Mouse (Mus musculus) heart, postnatal 0 days (tissue): ENCODE measurements around the gene Btbd11. TPM values are rescaled to one million over a fixed set of nuclear protein-coding genes. Genes with fewer than 3 reads are reported as not detected.
"Not testable (repeated sequence)": the region's sequence is repeated elsewhere in the genome, so short reads cannot be mapped to it uniquely, and the experiment has no call there.

Experiments
- ATAC-seq: fragments of 200-750 bp; cut with Nextera tagmentation; 2 replicates; pipeline ENCODE4 v1.8.0; 2017; ENCODE audit warnings: low read depth, moderate number of reproducible peaks, moderate library complexity; ENCODE audit not compliant: insufficient read depth
- DNase-seq: peaks from one replicate; pipeline ENCODE4 v3.0.0-alpha.2; 2016; ENCODE audit warnings: low spot score
- H3K27ac ChIP-seq: fragments of 300-500 bp; sonication (generic); 2 replicates; pipeline ENCODE4 v1.5.1; 2014; ENCODE audit warnings: low read depth, mild to moderate bottlenecking
- H3K27me3 ChIP-seq: fragments of 300-500 bp; sonication (generic); 2 replicates; pipeline ENCODE4 v1.6.1; 2014; ENCODE audit warnings: low read length, mixed read lengths; ENCODE audit not compliant: control insufficient read depth, insufficient read depth
- H3K36me3 ChIP-seq: fragments of 300-500 bp; sonication (generic); replicated peaks from 2 replicates; pipeline ENCODE4 v1.6.1; 2014; ENCODE audit warnings: low read length, mixed read lengths; ENCODE audit not compliant: control insufficient read depth, insufficient read depth
- H3K4me1 ChIP-seq: fragments of 300-500 bp; sonication (generic); 2 replicates; pipeline ENCODE4 v1.6.1; 2014; ENCODE audit warnings: antibody characterized with exemption; ENCODE audit not compliant: control insufficient read depth, insufficient read depth
- H3K4me2 ChIP-seq: fragments of 300-500 bp; sonication (generic); 2 replicates; pipeline ENCODE4 v1.6.1; 2014; ENCODE audit warnings: low read depth, mild to moderate bottlenecking, low read length, moderate library complexity
- H3K4me3 ChIP-seq: fragments of 300-500 bp; sonication (generic); 2 replicates; pipeline ENCODE4 v1.5.1; 2014; ENCODE audit warnings: low read depth, low read length
- H3K9ac ChIP-seq: fragments of 300-500 bp; sonication (generic); replicated peaks from 2 replicates; pipeline ENCODE4 v1.6.1; 2014; ENCODE audit warnings: low read depth, low read length, mixed read lengths
- H3K9me3 ChIP-seq: fragments of 300-500 bp; sonication (generic); replicated peaks from 2 replicates; pipeline ENCODE4 v1.6.1; 2016; ENCODE audit warnings: low read length; ENCODE audit not compliant: control insufficient read depth
- CTCF ChIP-seq: IDR thresholded peaks from 2 replicates; pipeline ENCODE4 v1.5.1; 2016; ENCODE audit warnings: antibody characterized with exemption, control low read depth, low read depth
- EP300 ChIP-seq: IDR thresholded peaks from 2 replicates; pipeline ENCODE4 v1.6.1; 2016; ENCODE audit warnings: antibody characterized with exemption, low read depth
- WGBS: fragments of 180-500 bp; shearing (Covaris S2); extraction: QIAGEN DNeasy Blood & Tissue Kit; methylation state at CpG from one replicate; pipeline ENCODE4 v1.1.7; 2014; 5-methylcytosine and 5-hydroxymethylcytosine counted together
- polyA plus RNA-seq: library from polyadenylated mRNA; unstranded; fragments of >200 nt; fragmentation: Nextera tagmentation; extraction: Ambion mirVana; gene quantifications from 2 replicates; pipeline ENCODE4 v1.2.1, GENCODE M21; 2015
- total RNA-seq: library from RNA; depleted of rRNA; stranded (reverse); fragments of >200 nt; gene quantifications from 2 replicates; pipeline ENCODE4 v1.2.3, GENCODE M21; 2014; ENCODE audit warnings: low replicate concordance; rRNA removed

Btbd11 gene
- total and polyA plus RNA-seq, 2 experiments from 2014 or later: 0.20 to 0.50 TPM

- TF ChIP-seq EP300: no peak
- no peak for TF ChIP-seq CTCF
- no peak for ATAC-seq
- Histone ChIP-seq H3K4me1 (no peaks in the 10 kb centered on the region), H3K27me3 (no peaks in the 10 kb centered on the region), H3K4me2 (no peak overlapping the region), H3K9me3 (no peaks in the 10 kb centered on the region), H3K36me3 (no peaks in the 10 kb centered on the region), H3K4me3 (no peak overlapping the region), H3K9ac (no peak overlapping the region), H3K27ac (no peak overlapping the region)
- no peak for DNase-seq
Observed at GRCm38 (mm10) chr10:85699721-85700120, 313.1 kb downstream of the Btbd11 start.

DNA sequence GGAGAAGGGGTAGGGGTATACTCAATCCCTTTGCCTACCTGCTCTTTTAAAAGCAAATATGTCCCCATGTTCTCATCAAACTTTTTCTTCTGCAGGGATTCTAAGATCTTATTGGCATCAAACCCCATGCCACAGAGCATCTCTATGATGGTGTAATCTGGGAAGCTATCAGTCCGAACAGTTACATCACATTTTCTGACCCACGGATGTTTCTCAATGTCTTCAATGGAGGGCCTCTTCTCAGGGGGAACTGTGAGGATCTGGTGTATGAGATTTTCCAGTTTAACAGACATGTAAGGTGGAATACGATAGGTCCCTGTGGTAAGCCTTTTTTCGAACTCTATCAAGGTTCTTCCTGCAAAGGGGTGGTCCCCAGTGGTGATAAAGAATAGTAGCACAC lies 323.2 kb downstream of the Btbd11 start:
- not testable (repeated sequence) for H3K27ac ChIP-seq, H3K36me3 ChIP-seq, H3K4me2 ChIP-seq, H3K4me1 ChIP-seq, H3K4me3 ChIP-seq, H3K9me3 ChIP-seq, H3K27me3 ChIP-seq, DNase-seq, ATAC-seq, H3K9ac ChIP-seq
- WGBS: 82% methylated on average over 4 of the region's 4 CpGs

Other genes with a start within 250 kb of the Btbd11 start
- 9.6 and 15.6 TPM in 2 replicates for gene Cry1, start 201.8 kb upstream of the Btbd11 start, total RNA-seq
- 16.2 and 17.5 TPM in 2 replicates for gene Cry1, start 201.8 kb upstream of the Btbd11 start, polyA plus RNA-seq